Mouse (Mus musculus) heart, postnatal 0 days (tissue): ENCODE data around the gene Lrig1. TPM values are rescaled to one million over a fixed set of nuclear protein-coding genes. Genes with fewer than 3 reads are reported as not detected.

Source experiments
- ATAC-seq: fragments of 200-750 bp; cut with Nextera tagmentation; 2 replicates; pipeline ENCODE4 v1.8.0; 2017; ENCODE audit warnings: low read depth, moderate number of reproducible peaks, moderate library complexity; ENCODE audit not compliant: insufficient read depth
- DNase-seq: peaks from one replicate; pipeline ENCODE4 v3.0.0-alpha.2; 2016; ENCODE audit warnings: low spot score
- H3K27ac ChIP-seq: fragments of 300-500 bp; sonication (generic); 2 replicates; pipeline ENCODE4 v1.5.1; 2014; ENCODE audit warnings: low read depth, mild to moderate bottlenecking
- H3K27me3 ChIP-seq: fragments of 300-500 bp; sonication (generic); 2 replicates; pipeline ENCODE4 v1.6.1; 2014; ENCODE audit warnings: low read length, mixed read lengths; ENCODE audit not compliant: control insufficient read depth, insufficient read depth
- H3K36me3 ChIP-seq: fragments of 300-500 bp; sonication (generic); replicated peaks from 2 replicates; pipeline ENCODE4 v1.6.1; 2014; ENCODE audit warnings: low read length, mixed read lengths; ENCODE audit not compliant: control insufficient read depth, insufficient read depth
- H3K4me1 ChIP-seq: fragments of 300-500 bp; sonication (generic); 2 replicates; pipeline ENCODE4 v1.6.1; 2014; ENCODE audit warnings: antibody characterized with exemption; ENCODE audit not compliant: control insufficient read depth, insufficient read depth
- H3K4me2 ChIP-seq: fragments of 300-500 bp; sonication (generic); 2 replicates; pipeline ENCODE4 v1.6.1; 2014; ENCODE audit warnings: low read depth, mild to moderate bottlenecking, low read length, moderate library complexity
- H3K4me3 ChIP-seq: fragments of 300-500 bp; sonication (generic); 2 replicates; pipeline ENCODE4 v1.5.1; 2014; ENCODE audit warnings: low read depth, low read length
- H3K9ac ChIP-seq: fragments of 300-500 bp; sonication (generic); replicated peaks from 2 replicates; pipeline ENCODE4 v1.6.1; 2014; ENCODE audit warnings: low read depth, low read length, mixed read lengths
- H3K9me3 ChIP-seq: fragments of 300-500 bp; sonication (generic); replicated peaks from 2 replicates; pipeline ENCODE4 v1.6.1; 2016; ENCODE audit warnings: low read length; ENCODE audit not compliant: control insufficient read depth
- CTCF ChIP-seq: IDR thresholded peaks from 2 replicates; pipeline ENCODE4 v1.5.1; 2016; ENCODE audit warnings: antibody characterized with exemption, control low read depth, low read depth
- EP300 ChIP-seq: IDR thresholded peaks from 2 replicates; pipeline ENCODE4 v1.6.1; 2016; ENCODE audit warnings: antibody characterized with exemption, low read depth
- WGBS: fragments of 180-500 bp; shearing (Covaris S2); extraction: QIAGEN DNeasy Blood & Tissue Kit; methylation state at CpG from one replicate; pipeline ENCODE4 v1.1.7; 2014; 5-methylcytosine and 5-hydroxymethylcytosine counted together
- polyA plus RNA-seq: library from polyadenylated mRNA; unstranded; fragments of >200 nt; fragmentation: Nextera tagmentation; extraction: Ambion mirVana; gene quantifications from 2 replicates; pipeline ENCODE4 v1.2.1, GENCODE M21; 2015
- total RNA-seq: library from RNA; depleted of rRNA; stranded (reverse); fragments of >200 nt; gene quantifications from 2 replicates; pipeline ENCODE4 v1.2.3, GENCODE M21; 2014; ENCODE audit warnings: low replicate concordance

Gene Lrig1
- total and polyA plus RNA-seq, 2 experiments from 2014 or later = 7.1 to 54.3 TPM

DNA sequence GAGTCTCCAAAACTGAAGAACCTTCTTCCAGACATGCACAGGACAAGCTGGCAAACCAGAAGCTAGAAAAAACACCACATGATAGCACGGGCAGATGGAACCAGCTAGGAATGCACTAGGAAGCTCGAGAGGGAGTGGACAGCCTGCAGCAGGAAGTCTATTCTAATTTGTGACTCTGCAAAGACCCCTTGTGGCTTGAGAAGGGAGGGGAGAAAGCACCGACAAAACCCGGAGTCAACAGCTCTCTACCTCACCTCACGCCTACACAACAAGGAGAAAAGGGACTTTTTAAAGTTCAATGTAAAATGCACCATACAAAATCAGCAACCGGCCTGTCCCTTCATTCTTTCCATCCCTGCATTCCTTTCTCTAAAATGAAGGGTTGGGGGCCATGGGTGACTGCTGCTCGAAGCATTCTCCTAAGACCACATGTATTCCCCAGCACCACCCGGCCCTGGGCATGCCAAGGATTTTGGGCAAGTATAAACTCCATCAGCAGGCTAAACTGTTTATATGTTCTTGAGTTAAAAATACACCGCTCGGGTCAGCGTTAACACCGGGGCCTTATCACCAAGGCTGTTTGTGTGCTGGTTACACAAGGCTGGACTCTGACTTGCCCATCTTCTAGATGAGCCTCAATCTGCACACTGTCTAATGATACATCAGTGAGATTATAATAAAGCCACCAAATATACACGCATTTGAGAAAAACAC is 15.0 kb downstream of the Lrig1 start:
- TF ChIP-seq EP300 (no peak), CTCF (0 out of 2 replicates have a peak, but pooled peaks have one; percentile 8)
- 15% methylated on average over 13 of the region's 13 CpGs for WGBS
- H3K4me1 ChIP-seq = peaks cover 63% of the 10 kb centered on the region
- H3K4me3 ChIP-seq = no peak overlapping the region
- H3K36me3 ChIP-seq = no peaks in the 10 kb centered on the region
- H3K9me3 ChIP-seq = no peaks in the 10 kb centered on the region
- H3K27ac ChIP-seq = peak overlapping the region; percentile 72
- peak overlapping the region; percentile 45 for H3K4me2 ChIP-seq
- ATAC-seq (peak; percentile 54; the same call in 1 of the 2 replicates), DNase-seq (peak; percentile 64)
- no peaks in the 10 kb centered on the region for H3K27me3 ChIP-seq
- 0 out of 2 replicates have a peak overlapping the region, but pooled peaks have one; percentile 13 for H3K9ac ChIP-seq

DNA sequence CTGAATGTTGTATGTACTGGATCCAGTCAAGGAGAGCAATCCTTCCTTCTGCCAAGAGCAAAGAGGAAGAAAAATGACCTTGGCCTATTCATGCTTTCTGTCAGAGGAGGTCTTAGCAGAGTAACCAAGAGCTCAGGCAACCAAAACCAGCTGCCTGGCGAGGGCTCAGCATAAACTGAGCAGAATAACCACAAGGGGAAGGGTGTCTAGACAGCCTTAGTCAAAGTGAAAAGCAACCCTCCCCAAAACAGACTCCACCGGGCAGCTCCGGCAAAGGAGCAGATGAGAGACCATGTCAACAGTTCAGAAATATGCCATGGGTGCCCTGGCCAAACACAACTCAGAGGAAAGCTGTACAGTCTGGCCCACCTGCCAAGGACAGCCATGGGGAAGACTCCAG is 16.3 kb downstream of the Lrig1 start:
- no peak overlapping the region for H3K9ac ChIP-seq
- no peaks in the 10 kb centered on the region for H3K36me3 ChIP-seq
- WGBS = 45% methylated on average over 3 of the region's 3 CpGs
- H3K9me3 ChIP-seq = no peaks in the 10 kb centered on the region
- peaks cover 55% of the 10 kb centered on the region for H3K4me1 ChIP-seq
- H3K27ac ChIP-seq = peak overlapping the region; percentile 72; the same call in 1 of the 2 replicates
- H3K4me3 ChIP-seq = no peak overlapping the region
- no peaks in the 10 kb centered on the region for H3K27me3 ChIP-seq
- no peak overlapping the region for H3K4me2 ChIP-seq
- no peak for ATAC-seq
- TF ChIP-seq CTCF (no peak), EP300 (no peak)
- no peak for DNase-seq

DNA sequence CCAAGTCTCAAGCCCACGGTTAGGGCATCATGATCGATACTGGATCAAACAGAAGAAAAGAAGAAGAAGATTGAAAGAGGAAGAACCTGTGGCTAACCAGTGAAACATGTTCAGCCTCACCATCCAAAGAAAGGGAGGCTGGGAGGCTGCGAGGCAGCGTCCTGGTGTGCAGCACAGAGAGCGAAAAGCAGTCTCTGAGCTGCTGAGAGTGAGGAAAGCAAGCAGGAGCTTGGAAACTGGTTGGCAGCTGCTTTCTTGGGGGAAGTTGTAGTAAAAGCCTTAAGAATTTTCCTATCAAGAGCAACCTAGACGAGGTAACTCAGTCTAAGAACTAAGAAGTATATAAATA is 17.7 kb downstream of the Lrig1 start:
- H3K9me3 ChIP-seq = no peaks in the 10 kb centered on the region
- H3K27ac ChIP-seq = 0 out of 2 replicates have a peak overlapping the region, but pooled peaks have one; percentile 46
- DNase-seq = no peak
- ATAC-seq = no peak
- H3K4me2 ChIP-seq = no peak overlapping the region
- WGBS = 69% methylated on average over 6 of the region's 6 CpGs
- H3K4me3 ChIP-seq = no peak overlapping the region
- no peaks in the 10 kb centered on the region for H3K36me3 ChIP-seq
- no peaks in the 10 kb centered on the region for H3K27me3 ChIP-seq
- no peak overlapping the region for H3K9ac ChIP-seq
- H3K4me1 ChIP-seq = peaks cover 51% of the 10 kb centered on the region
- TF ChIP-seq CTCF (no peak), EP300 (no peak)

DNA sequence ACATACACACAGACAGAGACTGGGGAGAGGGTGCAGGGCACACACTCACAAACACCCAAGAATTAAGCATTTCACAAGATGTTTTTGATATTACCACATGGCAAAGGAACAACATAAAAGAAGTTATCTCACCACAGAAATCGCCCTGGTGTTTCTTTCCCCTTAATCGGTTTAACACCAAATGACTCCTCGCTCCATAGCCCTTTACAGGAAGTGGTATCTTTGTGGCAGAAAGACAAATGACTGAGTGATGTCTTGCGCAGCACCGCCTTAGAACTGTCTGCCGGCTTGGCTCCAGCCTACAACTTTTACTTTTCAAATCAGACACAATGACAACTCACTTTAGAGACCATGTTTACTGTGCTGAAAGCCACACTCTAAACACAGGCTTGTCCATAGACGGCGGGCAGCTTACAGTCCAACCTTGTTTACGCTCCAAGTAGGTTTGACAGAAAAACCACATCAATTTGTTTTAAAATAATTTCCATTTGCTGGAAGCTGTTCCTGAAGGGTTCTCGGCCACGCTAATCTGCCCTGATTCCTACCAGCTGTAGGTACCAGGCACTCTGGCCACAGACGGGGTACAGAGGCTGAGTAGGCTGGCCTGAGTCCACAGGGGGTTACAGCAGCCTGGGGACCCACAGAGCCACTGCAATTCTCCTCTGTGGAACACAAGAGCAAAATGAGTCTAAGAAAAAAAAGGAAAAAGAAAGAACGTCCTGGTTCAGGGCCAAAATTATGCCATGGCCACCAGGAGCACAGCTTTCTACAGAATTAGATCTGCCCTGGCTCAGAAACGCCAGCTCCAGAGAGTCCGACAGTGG is 18.3 kb downstream of the Lrig1 start:
- Histone ChIP-seq H3K4me1 (peaks cover 57% of the 10 kb centered on the region), H3K9me3 (no peaks in the 10 kb centered on the region), H3K4me3 (no peak overlapping the region), H3K36me3 (no peaks in the 10 kb centered on the region), H3K4me2 (peak overlapping the region; percentile 19; the same call in 1 of the 2 replicates), H3K27me3 (no peaks in the 10 kb centered on the region), H3K27ac (no peak overlapping the region), H3K9ac (no peak overlapping the region)
- DNase-seq = no peak
- ATAC-seq = no peak
- TF ChIP-seq EP300 = no peak
- TF ChIP-seq CTCF = no peak
- WGBS = 51% methylated on average over 15 of the region's 15 CpGs

DNA sequence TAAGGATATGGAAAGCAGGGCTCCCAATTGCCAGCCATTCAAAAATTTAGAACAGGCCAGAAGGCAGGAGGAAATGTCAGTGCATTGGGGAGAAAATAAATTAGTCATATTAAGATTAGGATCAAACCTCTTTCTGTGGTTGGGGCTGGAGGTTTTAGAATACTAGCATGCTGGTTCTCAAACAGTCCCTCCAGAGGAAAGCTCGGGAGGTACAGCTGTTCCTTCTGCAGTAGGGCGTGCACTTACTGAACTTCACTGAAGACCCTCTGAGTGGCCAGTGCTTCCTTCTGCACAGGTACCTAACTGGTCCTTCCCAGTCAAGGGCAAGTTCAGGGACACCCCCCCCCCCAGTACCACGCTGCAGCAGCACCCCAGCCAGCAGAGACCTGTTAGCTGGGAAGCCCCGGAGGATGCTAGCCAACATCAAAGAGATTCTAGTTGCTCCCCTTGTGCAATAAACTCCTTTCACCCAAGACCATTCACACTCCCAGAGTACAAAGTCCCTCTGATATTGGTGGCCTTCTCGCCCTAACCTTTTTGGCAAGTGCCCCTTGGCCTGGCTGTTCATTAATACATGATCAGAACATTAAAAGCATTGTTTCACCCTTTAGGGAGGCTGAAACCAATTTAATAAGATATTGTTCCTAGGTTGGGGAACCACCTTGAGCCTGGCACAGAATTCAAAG is 19.1 kb downstream of the Lrig1 start:
- Histone ChIP-seq H3K4me1 (peaks cover 61% of the 10 kb centered on the region), H3K4me2 (no peak overlapping the region), H3K9ac (no peak overlapping the region), H3K36me3 (no peaks in the 10 kb centered on the region), H3K4me3 (no peak overlapping the region), H3K27ac (no peak overlapping the region), H3K9me3 (no peaks in the 10 kb centered on the region), H3K27me3 (no peaks in the 10 kb centered on the region)
- 71% methylated on average over 5 of the region's 5 CpGs for WGBS
- no peak for ATAC-seq
- no peak for DNase-seq
- TF ChIP-seq CTCF (no peak), EP300 (no peak)
